Comparison of ENCODE assay signal across 8 mouse cellular contexts in the genomic region with DNA sequence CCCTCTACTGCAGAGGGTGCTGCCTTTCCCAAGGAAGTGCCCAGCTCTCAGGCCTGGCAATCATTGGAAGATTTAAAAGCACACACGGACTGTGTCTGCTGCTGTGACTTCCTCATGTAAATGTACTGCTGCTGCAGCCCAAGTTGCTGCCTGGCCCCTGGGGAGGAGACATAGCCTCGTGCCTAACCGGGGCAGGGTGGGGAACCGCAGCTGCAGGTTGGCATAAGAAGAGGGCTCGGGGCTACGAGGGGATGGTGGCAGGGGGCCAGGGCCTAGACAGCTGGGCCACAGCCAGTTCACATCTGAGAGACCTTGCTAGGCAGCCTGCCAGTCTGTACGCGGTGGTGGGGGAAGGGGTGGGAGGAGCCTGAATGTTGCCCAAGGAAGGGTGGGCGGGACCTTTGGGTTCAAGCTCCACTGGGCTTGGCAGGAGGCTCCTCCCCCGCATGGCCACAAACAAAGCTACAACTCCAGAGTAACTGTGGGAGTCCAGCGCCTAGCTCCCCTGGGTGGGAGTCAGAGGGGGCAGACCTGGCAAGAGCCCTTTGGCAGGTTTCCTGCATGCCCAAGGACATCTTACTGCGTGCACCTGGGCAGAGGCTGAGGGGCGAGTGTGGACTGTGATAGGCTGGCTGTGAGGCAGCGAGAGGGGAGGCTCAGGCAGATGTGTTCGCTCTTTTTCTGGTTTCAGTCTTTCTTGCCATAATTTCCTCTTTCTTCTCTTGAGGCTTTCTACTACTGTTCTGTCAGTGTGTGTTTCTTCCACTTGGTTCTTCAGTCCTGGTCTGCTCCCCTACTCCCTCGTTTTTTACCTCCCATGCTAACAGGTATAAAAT. TPM values are rescaled to one million over a fixed set of nuclear protein-coding genes. Genes with fewer than 3 reads are reported as not detected.
A peak's percentile ranks its signal among the peaks of the same experiment; 100 is the strongest.
DNase-seq lines count a peak whose midpoint lies in the region; ATAC-seq and TF ChIP-seq lines count a peak whose summit lies in the region.

No protein-coding gene starts in this region.

- H3K4me2 ChIP-seq in embryonic facial prominence, embryonic 11.5 days (ENCODE audit: low read depth, low read length): peak overlapping the region; percentile 41
- peak overlapping the region; percentile 83 for H3K4me2 ChIP-seq in liver, embryonic 15.5 days
- peak overlapping the region; percentile 33 for H3K4me2 ChIP-seq in neural tube, embryonic 11.5 days (ENCODE audit: low read depth)
- H3K4me2 ChIP-seq in stomach, embryonic 16.5 days (ENCODE audit: low read depth, low read length): peak overlapping the region; percentile 59

- ATAC-seq in embryonic facial prominence, embryonic 11.5 days (replicated peaks; ENCODE audit: insufficient number of reproducible peaks, low FRiP score, low TSS enrichment, low read depth): peak; percentile 83
- peak; percentile 83 for ATAC-seq in liver, embryonic 15.5 days (ENCODE audit: insufficient read depth)
- ATAC-seq in neural tube, embryonic 11.5 days (ENCODE audit: insufficient read depth, low FRiP score, low TSS enrichment): peak; percentile 86
- ATAC-seq in stomach, embryonic 16.5 days (ENCODE audit: insufficient read depth, low FRiP score): peak; percentile 84

- peak; percentile 84 to 98 for DNase-seq in cerebellum, postnatal 4 days (ENCODE audit: low spot score in 2 of 2)
- no peak for DNase-seq in cerebellum, adult 2 months
- DNase-seq in embryonic facial prominence, embryonic 11.5 days (ENCODE audit: low spot score): peak; percentile 86
- DNase-seq in heart, embryonic 10.5 days (ENCODE audit: low spot score): peak; percentile 89
- peak; percentile 96 for DNase-seq in kidney, adult 9 months
- peak; percentile 79 for DNase-seq in neural tube, embryonic 11.5 days (ENCODE audit: low spot score)

- no peaks in the 10 kb centered on the region for H3K9me3 ChIP-seq in embryonic facial prominence, embryonic 11.5 days (replicated peaks; ENCODE audit: control insufficient read depth, low read length)
- H3K9me3 ChIP-seq in heart, embryonic 10.5 days: no peaks in the 10 kb centered on the region
- H3K9me3 ChIP-seq in liver, embryonic 15.5 days (replicated peaks): no peaks in the 10 kb centered on the region
- H3K9me3 ChIP-seq in neural tube, embryonic 11.5 days (ENCODE audit: control insufficient read depth, low read length): no peaks in the 10 kb centered on the region
- H3K9me3 ChIP-seq in stomach, embryonic 16.5 days (replicated peaks; ENCODE audit: control insufficient read depth, low read length): no peaks in the 10 kb centered on the region

- peaks cover 5% of the 10 kb centered on the region for H3K4me1 ChIP-seq in cerebellum, adult 2 months (ENCODE audit: control insufficient read depth, insufficient read depth, low read length)
- H3K4me1 ChIP-seq in embryonic facial prominence, embryonic 11.5 days (ENCODE audit: control insufficient read depth, insufficient read depth, low read length): peaks cover 4% of the 10 kb centered on the region; the same call in 1 of the 2 replicates
- peaks cover 48% of the 10 kb centered on the region for H3K4me1 ChIP-seq in heart, embryonic 10.5 days
- peaks cover 98% of the 10 kb centered on the region for H3K4me1 ChIP-seq in liver, embryonic 15.5 days (replicated peaks)
- peaks cover 39% of the 10 kb centered on the region for H3K4me1 ChIP-seq in neural tube, embryonic 11.5 days (ENCODE audit: control insufficient read depth, insufficient read depth, low read length)
- peaks cover 42% of the 10 kb centered on the region for H3K4me1 ChIP-seq in stomach, embryonic 16.5 days (ENCODE audit: control insufficient read depth, insufficient read depth, low read length)

- no peak overlapping the region for H3K27ac ChIP-seq in cerebellum, adult 2 months (ENCODE audit: insufficient read depth, low read length)
- H3K27ac ChIP-seq in embryonic facial prominence, embryonic 11.5 days (replicated peaks; ENCODE audit: low read depth, low read length): peak overlapping the region; percentile 52; the same call in 1 of the 2 replicates
- peak overlapping the region; percentile 87 for H3K27ac ChIP-seq in heart, embryonic 10.5 days
- H3K27ac ChIP-seq in liver, embryonic 15.5 days (replicated peaks): peak overlapping the region; percentile 91
- peak overlapping the region; percentile 67 for H3K27ac ChIP-seq in neural tube, embryonic 11.5 days (ENCODE audit: low read depth, low read length)
- peak overlapping the region; percentile 96 for H3K27ac ChIP-seq in stomach, embryonic 16.5 days (ENCODE audit: low read length)

- H3K36me3 ChIP-seq in embryonic facial prominence, embryonic 11.5 days (replicated peaks; ENCODE audit: control insufficient read depth, insufficient read depth, low read depth, low read length): no peaks in the 10 kb centered on the region
- H3K36me3 ChIP-seq in heart, embryonic 10.5 days: no peaks in the 10 kb centered on the region
- no peaks in the 10 kb centered on the region for H3K36me3 ChIP-seq in liver, embryonic 15.5 days (replicated peaks)
- H3K36me3 ChIP-seq in neural tube, embryonic 11.5 days (ENCODE audit: control insufficient read depth, insufficient read depth, low read length): no peaks in the 10 kb centered on the region
- H3K36me3 ChIP-seq in stomach, embryonic 16.5 days (ENCODE audit: control insufficient read depth, insufficient read depth, low read length): no peaks in the 10 kb centered on the region

- no peaks in the 10 kb centered on the region for H3K27me3 ChIP-seq in cerebellum, adult 2 months (ENCODE audit: control insufficient read depth, insufficient read depth, low read length)
- H3K27me3 ChIP-seq in embryonic facial prominence, embryonic 11.5 days (ENCODE audit: control insufficient read depth, insufficient read depth, low read length): no peaks in the 10 kb centered on the region
- H3K27me3 ChIP-seq in heart, embryonic 10.5 days (ENCODE audit: insufficient read depth, poor library complexity, severe bottlenecking): no peaks in the 10 kb centered on the region
- peaks cover 4% of the 10 kb centered on the region; the same call in 1 of the 2 replicates for H3K27me3 ChIP-seq in liver, embryonic 15.5 days
- no peaks in the 10 kb centered on the region for H3K27me3 ChIP-seq in neural tube, embryonic 11.5 days (ENCODE audit: control insufficient read depth, insufficient read depth, low read length)
- no peaks in the 10 kb centered on the region for H3K27me3 ChIP-seq in stomach, embryonic 16.5 days (ENCODE audit: control insufficient read depth, insufficient read depth, low read length)

- H3K4me3 ChIP-seq in cerebellum, adult 2 months (replicated peaks; ENCODE audit: insufficient read depth, low read depth, low read length): no peak overlapping the region
- peak overlapping the region; percentile 12; the same call in 1 of the 2 replicates for H3K4me3 ChIP-seq in embryonic facial prominence, embryonic 11.5 days (ENCODE audit: low read depth, low read length)
- H3K4me3 ChIP-seq in heart, embryonic 10.5 days: peak overlapping the region; percentile 49
- H3K4me3 ChIP-seq in liver, embryonic 15.5 days (replicated peaks): peak overlapping the region; percentile 56
- H3K4me3 ChIP-seq in neural tube, embryonic 11.5 days (ENCODE audit: low read depth, low read length): 0 out of 2 replicates have a peak overlapping the region, but pooled peaks have one; percentile 13
- peak overlapping the region; percentile 38 for H3K4me3 ChIP-seq in stomach, embryonic 16.5 days (replicated peaks; ENCODE audit: low read length)

- TF ChIP-seq POLR2A in cerebellum, adult 2 months (IDR thresholded peaks at IDR 0.05; ENCODE audit: borderline replicate concordance, insufficient read depth, low read length): no peak

- TF ChIP-seq CTCF in cerebellum, adult 2 months (IDR thresholded peaks at IDR 0.05; ENCODE audit: borderline replicate concordance, insufficient read depth, low read depth, low read length): no peak

- WGBS in cerebellum, adult 2 months: 28% methylated on average over 16 of the region's 16 CpGs
- WGBS in embryonic facial prominence, embryonic 11.5 days: 10% methylated on average over 16 of the region's 16 CpGs
- WGBS in heart, embryonic 10.5 days: 15% methylated on average over 16 of the region's 16 CpGs
- WGBS in liver, embryonic 15.5 days (ENCODE audit: insufficient replicate concordance): 2% methylated on average over 16 of the region's 16 CpGs
- 14% methylated on average over 16 of the region's 16 CpGs for WGBS in neural tube, embryonic 11.5 days
- 10% methylated on average over 16 of the region's 16 CpGs for WGBS in stomach, embryonic 16.5 days

- H3K9ac ChIP-seq in embryonic facial prominence, embryonic 11.5 days (replicated peaks; ENCODE audit: low read length): peak overlapping the region; percentile 40
- peak overlapping the region; percentile 66 for H3K9ac ChIP-seq in liver, embryonic 15.5 days
- H3K9ac ChIP-seq in neural tube, embryonic 11.5 days (ENCODE audit: low read length): peak overlapping the region; percentile 32
- peak overlapping the region; percentile 68 for H3K9ac ChIP-seq in stomach, embryonic 16.5 days (ENCODE audit: low read length)

RNA-seq across cellular contexts. Expression of gene Sema4b, which starts 5.8 kb away (rescaled TPM):
- polyA plus RNA-seq in cerebellum, adult 2 months (2012; rRNA removed): 10.7 and 11.5 TPM in 2 replicates
- polyA plus RNA-seq in embryonic facial prominence, embryonic 11.5 days (2014; fragmentation: Nextera tagmentation; extraction: Ambion mirVana): 6.9 and 7.7 TPM in 2 replicates
- polyA plus RNA-seq in heart, embryonic 10.5 days (2016; fragmentation: Nextera tagmentation; extraction: Ambion mirVana): 7.8 and 8.9 TPM in 2 replicates
- polyA plus RNA-seq in liver, embryonic 15.5 days (2015; fragmentation: Nextera tagmentation; extraction: Ambion mirVana): 15.2 and 15.5 TPM in 2 replicates
- 10.5 and 12.1 TPM in 2 replicates for polyA plus RNA-seq in neural tube, embryonic 11.5 days (2014; fragmentation: Nextera tagmentation; extraction: Ambion mirVana)
- polyA plus RNA-seq in stomach, embryonic 16.5 days (2015; fragmentation: Nextera tagmentation; extraction: Ambion mirVana): 19.7 and 23.7 TPM in 2 replicates

RNA-seq across cellular contexts. Expression of gene Cib1, which starts 40.2 kb away (rescaled TPM):
- 40.1 and 45.0 TPM in 2 replicates for polyA plus RNA-seq in cerebellum, adult 2 months (2012; rRNA removed)
- 53.7 and 59.5 TPM in 2 replicates for polyA plus RNA-seq in embryonic facial prominence, embryonic 11.5 days (2014; fragmentation: Nextera tagmentation; extraction: Ambion mirVana)
- 61.9 and 74.9 TPM in 2 replicates for polyA plus RNA-seq in heart, embryonic 10.5 days (2016; fragmentation: Nextera tagmentation; extraction: Ambion mirVana)
- 84.7 and 85.0 TPM in 2 replicates for polyA plus RNA-seq in liver, embryonic 15.5 days (2015; fragmentation: Nextera tagmentation; extraction: Ambion mirVana)
- polyA plus RNA-seq in neural tube, embryonic 11.5 days (2014; fragmentation: Nextera tagmentation; extraction: Ambion mirVana): 53.2 and 65.5 TPM in 2 replicates
- polyA plus RNA-seq in stomach, embryonic 16.5 days (2015; fragmentation: Nextera tagmentation; extraction: Ambion mirVana): 141 and 167 TPM in 2 replicates

RNA-seq across cellular contexts. Expression of gene Gdpgp1, which starts 40.2 kb away (rescaled TPM):
- polyA plus RNA-seq in cerebellum, adult 2 months (2012; rRNA removed): 3.9 and 4.1 TPM in 2 replicates
- 2.2 and 3.9 TPM in 2 replicates for polyA plus RNA-seq in embryonic facial prominence, embryonic 11.5 days (2014; fragmentation: Nextera tagmentation; extraction: Ambion mirVana)
- 5.2 and 5.8 TPM in 2 replicates for polyA plus RNA-seq in heart, embryonic 10.5 days (2016; fragmentation: Nextera tagmentation; extraction: Ambion mirVana)
- 2.0 and 2.1 TPM in 2 replicates for polyA plus RNA-seq in liver, embryonic 15.5 days (2015; fragmentation: Nextera tagmentation; extraction: Ambion mirVana)
- 4.5 and 4.9 TPM in 2 replicates for polyA plus RNA-seq in neural tube, embryonic 11.5 days (2014; fragmentation: Nextera tagmentation; extraction: Ambion mirVana)
- polyA plus RNA-seq in stomach, embryonic 16.5 days (2015; fragmentation: Nextera tagmentation; extraction: Ambion mirVana): 4.0 and 4.7 TPM in 2 replicates

RNA-seq across cellular contexts. Expression of gene Ttll13, which starts 53.7 kb away (rescaled TPM):
- 0.69 and 0.98 TPM in 2 replicates for polyA plus RNA-seq in cerebellum, adult 2 months (2012; rRNA removed)
- polyA plus RNA-seq in embryonic facial prominence, embryonic 11.5 days (2014; fragmentation: Nextera tagmentation; extraction: Ambion mirVana): 0.13 and 0.35 TPM in 2 replicates
- polyA plus RNA-seq in heart, embryonic 10.5 days (2016; fragmentation: Nextera tagmentation; extraction: Ambion mirVana): 0.54 and 0.84 TPM in 2 replicates
- polyA plus RNA-seq in liver, embryonic 15.5 days (2015; fragmentation: Nextera tagmentation; extraction: Ambion mirVana): 0.16 and 0.20 TPM in 2 replicates
- 1.3 and 2.1 TPM in 2 replicates for polyA plus RNA-seq in neural tube, embryonic 11.5 days (2014; fragmentation: Nextera tagmentation; extraction: Ambion mirVana)
- polyA plus RNA-seq in stomach, embryonic 16.5 days (2015; fragmentation: Nextera tagmentation; extraction: Ambion mirVana): 0.56 and 1.1 TPM in 2 replicates

Comparison
In these comparisons a context has a peak if more than half of its experiments do, and no peak if none do; other contexts are left out.
1. DNase-seq: peak in cerebellum, postnatal 4 days (2 of 2), embryonic facial prominence, embryonic 11.5 days (single experiment), heart, embryonic 10.5 days (single experiment), kidney, adult 9 months (single experiment) and neural tube, embryonic 11.5 days (single experiment); none in cerebellum, adult 2 months (0 of 2).
2. H3K4me2 ChIP-seq: peak in every context shown above with its lines; median percentile 83 in liver, embryonic 15.5 days; 59 in stomach, embryonic 16.5 days; 41 in embryonic facial prominence, embryonic 11.5 days; 33 in neural tube, embryonic 11.5 days.
3. Peak in every context shown above with its lines, with median percentiles within 50 percentile points of each other: ATAC-seq and H3K9ac ChIP-seq.